Mouse (Mus musculus) megakaryocyte-erythroid progenitor cell, adult 5-6 weeks (primary cell): ENCODE measurements around the gene Alg2. TPM values are rescaled to one million over a fixed set of nuclear protein-coding genes. Genes with fewer than 3 reads are reported as not detected.

Experiments used
- ATAC-seq: replicated peaks from 2 replicates; pipeline ENCODE4 v1.8.0; 2016; ENCODE audit warnings: mild to moderate bottlenecking, inconsistent platforms; ENCODE audit not compliant: severe bottlenecking, poor library complexity, low FRiP score, low TSS enrichment
- total RNA-seq, 2 experiments: library from RNA; stranded (forward) in 1 of 2; stranded (reverse) in 1 of 2; fragments of 200-1000, 215-1000 nt in 1 of 2; fragments of >200 nt in 1 of 2; fragmentation: Nextera tagmentation in 1 of 2; gene quantifications; 2 replicates each; pipeline ENCODE4 v1.2.3; 2014 to 2017

Alg2 gene
- total RNA-seq (2014; fragmentation: Nextera tagmentation) (28.0 and 28.5 TPM in 2 replicates), total RNA-seq (2017) (15.6 and 18.3 TPM in 2 replicates)

GRCm38 (mm10) chr4:47473968-47474729 is at the start of gene Alg2, which contains the start of gene Sec61b:
Alg2 (minus strand) TSS chr4:47474333.
Sec61b (plus strand) TSS chr4:47474658.
- peak; percentile 96 for ATAC-seq

DNA sequence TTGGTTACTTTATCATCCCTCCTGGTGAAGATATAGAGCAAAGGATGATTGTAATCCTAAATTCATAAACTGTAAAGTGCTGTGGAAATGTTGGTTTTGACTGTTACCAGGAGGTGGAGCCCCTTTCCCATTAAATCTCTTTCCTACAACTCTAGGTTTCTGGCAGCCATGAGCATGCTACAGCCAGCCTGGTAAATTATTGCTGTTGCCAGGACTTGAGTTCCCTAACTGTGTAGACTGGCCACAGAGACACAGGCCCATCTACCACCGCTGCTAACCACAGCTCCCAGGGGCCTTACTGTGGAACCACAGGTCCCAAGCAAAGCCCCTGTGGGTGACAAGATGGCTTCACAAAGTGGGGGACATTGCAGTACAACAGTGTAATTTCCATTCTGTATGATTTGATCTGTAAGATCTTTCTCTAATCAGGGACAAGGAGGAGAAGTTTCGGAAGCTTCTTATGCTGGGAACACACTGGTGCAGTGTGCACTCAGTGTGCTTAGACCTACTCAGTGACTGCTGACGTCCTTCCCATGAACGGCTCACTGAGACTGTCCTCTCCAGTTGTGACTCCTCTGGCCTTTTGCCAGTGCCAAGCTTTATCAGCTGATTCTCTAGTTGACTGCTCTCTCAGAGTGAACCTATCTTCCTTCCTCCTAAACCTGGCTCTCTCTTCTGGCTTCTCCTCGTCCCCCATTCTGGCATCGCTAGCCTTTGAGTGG is 47.9 kb upstream of the Alg2 start:
- ATAC-seq: no peak

GRCm38 (mm10) chr4:47520076-47520475 is 45.9 kb upstream of the Alg2 start:
- ATAC-seq: no peak

GRCm38 (mm10) chr4:47518551-47519181 is 44.5 kb upstream of the Alg2 start:
- no peak for ATAC-seq

DNA sequence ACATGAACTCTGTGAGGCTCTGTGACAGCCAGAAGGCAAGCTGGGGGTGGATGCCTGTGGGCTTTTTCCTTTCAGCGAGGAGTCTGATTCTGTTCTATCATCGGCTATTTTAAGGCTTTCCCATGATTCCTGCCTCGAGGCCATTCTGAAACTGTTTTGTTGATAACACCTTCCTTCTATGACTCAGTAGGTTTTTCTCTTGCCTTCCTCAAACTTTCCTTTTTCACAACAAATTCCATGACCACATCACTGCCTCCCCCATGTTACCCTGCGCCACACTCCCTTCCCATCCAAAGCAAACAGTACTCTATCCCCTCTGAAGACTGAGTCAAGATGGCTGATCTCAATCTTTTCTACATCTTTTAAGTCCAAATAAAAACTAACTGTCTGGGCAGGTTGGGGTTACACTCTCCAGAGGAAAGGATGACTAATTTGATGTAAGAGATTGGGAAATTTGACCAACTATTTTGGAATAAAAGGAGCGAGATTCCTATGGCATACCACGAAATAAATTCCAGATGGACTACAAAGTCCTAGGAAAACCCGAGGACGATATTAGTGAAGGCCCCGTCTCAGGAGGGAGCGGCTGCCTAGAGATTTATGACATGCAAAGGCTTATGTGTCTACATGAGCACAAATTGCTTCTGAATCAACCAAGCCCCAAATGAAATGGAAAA is 30.8 kb upstream of the Alg2 start:
- ATAC-seq: no peak

DNA sequence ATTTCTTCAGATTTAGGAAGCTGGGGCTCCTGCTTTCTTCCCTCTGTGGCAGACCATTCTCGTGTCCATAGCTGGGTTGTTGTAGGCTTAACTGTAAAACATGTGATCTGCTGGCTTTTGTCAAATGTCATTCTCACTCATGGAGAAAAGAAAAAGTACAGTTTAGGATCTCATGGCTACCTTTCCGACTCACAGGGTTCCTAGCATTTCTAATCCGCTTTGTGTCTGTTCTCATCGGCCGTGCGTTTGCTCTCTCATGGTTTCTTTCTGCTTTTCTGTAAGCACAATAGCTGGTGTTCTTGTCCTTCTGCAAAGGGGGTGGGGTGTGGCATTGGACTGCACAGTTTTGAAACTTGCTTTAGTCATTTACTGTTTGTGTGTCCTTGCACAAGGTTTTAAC is 28.9 kb upstream of the Alg2 start:
- 0 out of 2 replicates have a peak, but pooled peaks have one; percentile 11 for ATAC-seq

DNA sequence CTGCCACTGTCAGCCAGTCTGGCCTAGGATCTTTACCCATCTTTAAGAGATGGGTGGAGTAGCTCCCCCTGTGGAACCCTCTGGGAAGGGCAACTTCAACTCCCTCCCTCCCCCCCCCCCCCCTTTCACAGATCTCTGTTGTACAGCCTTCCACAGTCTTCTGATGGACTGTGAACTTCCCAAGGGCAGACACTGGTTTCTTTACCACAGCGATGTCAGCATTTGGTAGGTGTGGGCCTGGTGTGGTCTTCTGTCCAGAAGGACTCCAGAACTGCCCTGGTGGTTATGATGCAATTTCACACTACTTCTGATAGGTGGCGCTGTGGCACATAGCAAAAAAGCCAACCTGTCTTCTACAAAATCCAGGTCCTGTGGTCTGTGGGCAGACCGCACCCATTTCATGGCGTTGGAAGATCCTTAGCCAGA is 28.4 kb upstream of the Alg2 start:
- ATAC-seq: peak; percentile 60

DNA sequence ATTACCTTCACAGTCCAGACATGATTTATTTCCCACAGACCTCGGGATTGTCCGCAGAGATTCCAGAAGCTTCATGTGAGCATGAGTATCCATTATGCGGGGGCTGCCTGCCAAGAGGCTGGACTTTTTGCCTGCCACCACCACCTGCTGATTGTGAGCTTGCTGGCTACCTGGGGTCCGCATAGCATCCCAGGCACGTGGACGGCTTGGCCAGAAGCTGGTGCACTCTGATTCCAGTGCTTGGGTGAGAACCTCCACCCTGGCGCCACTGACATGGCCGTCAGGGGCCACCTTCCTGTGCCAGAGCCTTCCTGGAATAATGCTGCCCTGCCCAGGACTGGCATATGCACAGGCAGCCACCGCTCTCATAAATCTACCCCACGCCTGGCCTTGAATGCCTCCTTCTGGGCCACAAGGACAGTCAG is 25.0 kb upstream of the Alg2 start:
- ATAC-seq: no peak

DNA sequence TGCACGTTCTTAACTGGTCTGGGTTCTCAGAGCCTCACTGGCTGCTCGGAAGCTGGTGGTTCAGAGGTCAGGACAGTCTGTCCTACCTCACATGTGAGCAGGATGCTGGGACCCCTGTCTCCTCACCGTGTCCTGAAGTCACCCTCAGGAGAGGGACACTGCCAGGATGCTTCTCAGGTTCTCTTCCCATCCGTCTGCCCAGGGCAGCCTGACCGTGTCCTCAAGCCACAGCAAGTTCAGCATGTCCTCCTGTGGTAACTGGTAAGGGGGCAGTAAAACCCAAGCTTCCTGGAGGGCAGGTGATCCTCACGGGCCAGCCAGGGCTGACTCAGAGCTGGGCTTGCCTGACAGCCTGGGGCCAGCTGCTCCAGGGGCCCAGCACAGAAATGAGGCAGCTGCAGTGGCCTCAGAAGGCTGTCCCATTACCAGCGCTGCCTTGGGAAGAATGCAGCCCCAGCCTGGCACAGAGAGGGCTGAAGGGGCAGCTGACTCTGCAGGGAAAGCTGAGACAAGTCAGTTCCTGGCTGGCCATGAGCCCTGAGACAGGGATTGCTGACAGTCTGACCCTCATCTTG is 23.8 kb upstream of the Alg2 start:
- ATAC-seq: no peak

GRCm38 (mm10) chr4:47494686-47495085 is 20.6 kb upstream of the Alg2 start:
- ATAC-seq: no peak

- ATAC-seq: no peak
These were observed 20.0 kb upstream of the Alg2 start for GRCm38 (mm10) chr4:47494137-47494536.

- no peak for ATAC-seq
These were observed 19.3 kb upstream of the Alg2 start for GRCm38 (mm10) chr4:47493456-47493855.

DNA sequence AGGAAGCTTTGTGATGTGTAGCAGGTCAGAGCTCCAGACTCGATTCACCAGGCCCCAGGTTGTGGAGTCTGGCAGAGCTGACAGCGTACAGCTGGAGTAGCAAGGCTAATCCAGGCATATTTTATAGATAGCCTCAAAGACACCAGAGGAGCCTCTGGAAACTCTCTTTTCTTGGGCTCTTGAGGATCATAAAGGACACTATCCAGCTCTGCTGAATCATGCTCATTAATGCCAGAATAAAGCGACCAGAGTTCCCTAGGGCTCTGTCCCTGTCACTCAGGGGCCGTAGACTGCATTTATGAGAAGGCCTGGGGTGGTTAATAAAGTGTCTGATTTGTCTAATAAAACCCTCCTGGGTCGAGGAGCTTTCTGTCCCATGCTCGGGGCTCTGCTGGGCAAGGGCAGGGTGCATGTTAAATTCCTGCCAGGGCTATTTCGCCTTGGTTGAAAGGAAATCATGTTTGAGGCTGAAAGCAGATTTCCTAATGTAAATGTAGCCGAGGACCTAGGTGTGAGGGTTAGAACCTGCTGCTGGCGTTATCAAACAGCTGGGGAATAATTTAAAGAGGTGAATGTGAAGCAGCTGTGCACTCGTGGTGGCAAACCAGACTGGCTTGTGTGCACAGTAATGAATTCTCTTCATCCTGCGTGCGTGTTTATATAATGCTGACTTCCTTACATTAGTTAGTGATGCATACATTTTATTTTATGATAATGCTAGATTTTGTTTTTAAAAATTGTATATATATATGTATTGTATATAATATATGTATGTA is 18.4 kb upstream of the Alg2 start:
- no peak for ATAC-seq

DNA sequence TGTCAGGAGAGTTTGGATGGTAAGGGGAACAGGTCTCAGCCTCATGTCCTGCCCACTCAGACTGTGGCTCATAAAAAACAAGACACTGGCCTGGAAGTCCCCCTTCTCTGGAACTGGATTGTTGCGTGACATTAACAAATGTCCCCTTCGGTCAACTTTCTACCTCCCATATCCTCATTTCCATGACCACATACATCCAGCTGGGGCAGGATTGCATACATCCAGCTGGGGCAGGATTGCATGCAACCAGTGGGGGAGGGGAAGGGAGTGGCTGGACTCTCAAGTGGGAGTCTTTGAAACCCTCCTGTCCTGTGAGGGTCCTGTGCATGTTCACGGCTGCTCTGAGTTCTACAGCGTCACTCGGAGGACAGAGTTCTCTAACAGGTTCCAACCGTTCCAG is 17.1 kb upstream of the Alg2 start:
- no peak for ATAC-seq

DNA sequence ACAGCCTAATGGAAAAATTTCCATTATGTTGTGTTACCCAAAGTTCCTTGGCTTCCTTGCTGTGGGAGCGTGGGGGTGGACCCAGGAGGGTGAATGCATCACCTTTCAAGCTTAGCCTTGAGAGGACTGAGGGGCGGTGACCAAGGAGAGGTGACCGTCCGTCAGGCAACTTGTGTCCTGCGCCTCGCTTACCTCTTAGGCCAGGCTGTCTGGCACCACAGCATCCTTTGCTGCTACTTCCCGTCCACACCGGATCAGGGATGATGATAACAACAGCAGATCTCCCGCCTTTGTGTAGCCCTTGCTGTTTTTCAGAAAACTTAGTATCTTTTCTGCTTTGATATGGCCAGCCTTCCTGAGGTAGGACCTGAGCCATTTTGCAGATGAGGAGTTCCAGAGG is 6.4 kb upstream of the Alg2 start:
- ATAC-seq: no peak

DNA sequence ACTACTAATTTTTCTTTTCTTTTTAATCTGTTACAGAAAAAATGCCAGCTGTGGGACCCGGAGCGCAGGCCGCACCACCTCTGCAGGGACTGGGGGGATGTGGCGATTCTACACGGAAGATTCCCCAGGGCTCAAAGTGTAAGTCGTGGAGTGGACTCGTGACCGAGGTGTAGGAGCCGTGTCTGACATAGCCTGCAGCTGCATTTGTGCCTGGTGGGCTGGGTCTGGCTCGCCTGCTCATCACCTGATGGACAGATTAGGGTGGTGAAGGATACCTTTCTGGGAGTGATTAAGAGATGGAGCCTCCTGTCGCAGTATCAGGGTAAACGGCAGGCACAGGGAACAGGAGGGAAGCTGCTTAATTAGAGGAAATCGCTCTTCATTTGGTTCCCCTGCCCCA is 6.0 kb upstream of the Alg2 start:
- ATAC-seq: no peak

- no peak for ATAC-seq
These were observed 3.4 kb upstream of the Alg2 start for GRCm38 (mm10) chr4:47477539-47477938.

GRCm38 (mm10) chr4:47474730-47475643 is 854 bp upstream of the Alg2 start:
- ATAC-seq: peak; percentile 40
